Mouse (Mus musculus) stomach, embryonic 16.5 days (tissue): ENCODE results near the gene Magea4. TPM values are rescaled to one million over a fixed set of nuclear protein-coding genes. Genes with fewer than 3 reads are reported as not detected.

Experiments used
- ATAC-seq: fragments of 200-750 bp; cut with Nextera tagmentation; 2 replicates; pipeline ENCODE4 v1.8.0; 2017; ENCODE audit warnings: moderate number of reproducible peaks, moderate TSS enrichment; ENCODE audit not compliant: insufficient read depth, low FRiP score
- H3K27ac ChIP-seq: fragments of 300-500 bp; sonication (generic); 2 replicates; pipeline ENCODE4 v1.5.1; 2014; ENCODE audit warnings: low read length
- H3K27me3 ChIP-seq: fragments of 300-500 bp; sonication (generic); 2 replicates; pipeline ENCODE4 v1.6.1; 2014; ENCODE audit warnings: low read length, control low read depth, mixed read lengths; ENCODE audit not compliant: control insufficient read depth, insufficient read depth
- H3K36me3 ChIP-seq: fragments of 300-500 bp; sonication (generic); 2 replicates; pipeline ENCODE4 v1.6.1; 2014; ENCODE audit warnings: low read length; ENCODE audit not compliant: control insufficient read depth, insufficient read depth
- H3K4me1 ChIP-seq: fragments of 300-500 bp; sonication (generic); 2 replicates; pipeline ENCODE4 v1.6.1; 2014; ENCODE audit warnings: low read length, control low read depth, mixed read lengths; ENCODE audit not compliant: control insufficient read depth, insufficient read depth
- H3K4me2 ChIP-seq: fragments of 300-500 bp; sonication (generic); 2 replicates; pipeline ENCODE4 v1.6.1; 2014; ENCODE audit warnings: low read depth, low read length, mixed read lengths
- H3K4me3 ChIP-seq: fragments of 300-500 bp; sonication (generic); replicated peaks from 2 replicates; pipeline ENCODE4 v1.5.1; 2014; ENCODE audit warnings: mild to moderate bottlenecking, low read length
- H3K9ac ChIP-seq: fragments of 300-500 bp; sonication (generic); 2 replicates; pipeline ENCODE4 v1.6.1; 2014; ENCODE audit warnings: low read length
- H3K9me3 ChIP-seq: fragments of 300-500 bp; sonication (generic); replicated peaks from 2 replicates; pipeline ENCODE4 v1.6.1; 2016; ENCODE audit warnings: low read length, control low read depth; ENCODE audit not compliant: control insufficient read depth
- WGBS: fragments of 180-500 bp; shearing (Covaris S2); extraction: QIAGEN DNeasy Blood & Tissue Kit; methylation state at CpG from one replicate; pipeline ENCODE4 v1.1.7; 2014; 5-methylcytosine and 5-hydroxymethylcytosine counted together
- microRNA counts: library from miRNA; unstranded; fragments of <30 nt; microRNA quantifications from one replicate; lab custom pipeline; 2016
- microRNA-seq: library from miRNA; unstranded; fragments of <30 nt; microRNA quantifications from one replicate; pipeline ENCODE4, GENCODE M21; 2016
- polyA plus RNA-seq: library from polyadenylated mRNA; unstranded; fragments of >200 nt; fragmentation: Nextera tagmentation; extraction: Ambion mirVana; gene quantifications from 2 replicates; pipeline ENCODE4 v1.2.1, GENCODE M21; 2015

Gene Magea4
- not detected in 2 replicates for polyA plus RNA-seq

GRCm38 (mm10) chrX:72221717-72222116 lies at the start of gene Magea4:
Gene Magea4 (plus strand): TSS chrX:72222017.
- Histone ChIP-seq H3K9ac (no peak within 1 kb of the TSS), H3K9me3 (no peaks in the 10 kb centered on the region), H3K4me1 (no peaks in the 10 kb centered on the region), H3K27ac (no peak within 1 kb of the TSS), H3K4me3 (no peak within 1 kb of the TSS), H3K27me3 (no peaks in the 10 kb centered on the region), H3K36me3 (no peaks in the 10 kb centered on the region), H3K4me2 (no peak within 1 kb of the TSS)
- ATAC-seq = no peak
- WGBS = 78% methylated on average over 2 of the region's 2 CpGs

GRCm38 (mm10) chrX:72202944-72203554 lies 18.8 kb upstream of the Magea4 start:
- no peak for ATAC-seq
- Histone ChIP-seq H3K36me3 (no peaks in the 10 kb centered on the region), H3K4me1 (no peaks in the 10 kb centered on the region), H3K27me3 (no peaks in the 10 kb centered on the region), H3K9ac (no peak overlapping the region), H3K27ac (no peak overlapping the region), H3K9me3 (no peaks in the 10 kb centered on the region), H3K4me2 (no peak overlapping the region), H3K4me3 (no peak overlapping the region)
- 47% methylated on average over 4 of the region's 4 CpGs for WGBS

- ATAC-seq = no peak
- Histone ChIP-seq H3K27me3 (no peaks in the 10 kb centered on the region), H3K4me1 (no peaks in the 10 kb centered on the region), H3K36me3 (no peaks in the 10 kb centered on the region), H3K4me3 (no peak overlapping the region), H3K4me2 (no peak overlapping the region), H3K9me3 (no peaks in the 10 kb centered on the region), H3K27ac (no peak overlapping the region), H3K9ac (no peak overlapping the region)
- WGBS = 93% methylated on average over 9 of the region's 11 CpGs
These were observed 48.8 kb downstream of the Magea4 start for GRCm38 (mm10) chrX:72270637-72271036.

MicroRNA genes within 50 kb of the gene (microRNA counts, 519-probe panel; counts per million panel counts)
- microRNA mmu-miR-224 (lab: Ali Mortazavi, UCI) (1,822 counts per million, percentile 32 among the panel's probes with 10 or more counts), microRNA mmu-miR-452 (lab: Ali Mortazavi, UCI) (not detected)

Small RNAs within 50 kb of the gene (microRNA-seq; reads per million reads assigned to microRNA genes)
- 283 reads per million, percentile 66 among the genes with 10 or more reads in this experiment for gene Mir224
- 32.9 reads per million, percentile 43 among the genes with 10 or more reads in this experiment for gene Mir452

Other genes with a start within 250 kb of the Magea4 start
- not detected in 2 replicates for gene Fate1, start 249.0 kb upstream of the Magea4 start, polyA plus RNA-seq
- gene Cnga2, start 230.2 kb upstream of the Magea4 start, polyA plus RNA-seq = 0.11 and 0.14 TPM in 2 replicates
- gene Gabre, start 52.8 kb downstream of the Magea4 start, polyA plus RNA-seq = 1.5 and 2.3 TPM in 2 replicates
- not detected in 2 replicates for gene Magea10, start 164.8 kb downstream of the Magea4 start, polyA plus RNA-seq